Mouse (Mus musculus) heart, postnatal 14 days (tissue): Measurements from ENCODE around the gene Kcnk1. TPM values are rescaled to one million over a fixed set of nuclear protein-coding genes. Genes with fewer than 3 reads are reported as not detected.

Experiments used
- DNase-seq, 2 experiments: peaks; one replicate each; pipeline ENCODE4 v3.0.0; 2021 to 2022
- intact Hi-C: fragments of 180-260 bp; cut with DNase I; formaldehyde crosslinking; loops from one replicate; pipeline ENCODE4 v1.15.1; 2025
- long read RNA-seq, 2 experiments: library from polyadenylated mRNA; stranded (forward); transcript quantifications; one replicate each; pipeline ENCODE4 v2.0.0; 2021
- total RNA-seq, 2 experiments: library from RNA; stranded (reverse); gene quantifications; 2 replicates each; pipeline ENCODE4 v1.2.3; 2021

The Kcnk1 gene
- not detected for total RNA-seq
- long read RNA-seq, experiment 1 = 0 reads
- long read RNA-seq, experiment 2 = 0 reads

DNA sequence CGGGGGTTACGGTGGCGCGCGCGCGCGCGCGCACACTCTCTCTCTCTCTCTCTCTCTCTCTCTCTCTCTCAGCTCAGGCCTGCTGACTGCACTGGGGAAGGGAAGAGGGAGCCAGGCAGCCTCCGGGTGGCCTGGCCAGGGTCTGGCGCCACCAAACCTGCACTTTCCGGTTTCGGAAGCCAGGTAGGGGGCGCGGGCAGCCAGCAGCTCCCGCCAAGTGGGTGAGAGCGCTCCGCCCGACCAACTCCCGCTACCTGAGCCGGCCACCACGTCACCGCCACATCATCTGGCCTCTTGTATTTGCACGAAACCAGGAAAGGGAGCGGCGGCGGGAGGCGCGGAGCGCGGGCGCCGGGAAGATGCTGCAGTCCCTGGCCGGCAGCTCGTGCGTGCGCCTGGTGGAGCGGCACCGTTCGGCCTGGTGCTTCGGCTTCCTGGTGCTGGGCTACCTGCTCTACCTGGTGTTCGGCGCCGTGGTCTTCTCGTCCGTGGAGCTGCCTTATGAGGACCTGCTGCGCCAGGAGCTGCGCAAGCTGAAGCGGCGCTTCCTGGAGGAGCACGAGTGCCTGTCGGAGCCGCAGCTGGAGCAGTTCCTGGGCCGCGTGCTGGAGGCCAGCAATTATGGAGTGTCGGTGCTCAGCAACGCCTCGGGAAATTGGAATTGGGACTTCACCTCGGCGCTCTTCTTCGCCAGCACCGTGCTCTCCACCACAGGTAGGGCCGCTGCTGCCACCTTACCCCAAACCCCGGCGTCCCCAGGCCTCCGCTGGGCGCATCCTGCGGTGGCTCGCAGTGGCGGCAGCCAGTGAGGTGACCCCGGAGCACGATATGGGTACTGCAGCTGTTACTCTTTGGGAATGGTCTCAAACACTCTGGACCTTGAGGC, at the start of gene Kcnk1:
TSS of gene Kcnk1 (plus strand) at position 70 of the 886 bp plus-strand sequence.
- intact Hi-C loops = no loop called here

DNA sequence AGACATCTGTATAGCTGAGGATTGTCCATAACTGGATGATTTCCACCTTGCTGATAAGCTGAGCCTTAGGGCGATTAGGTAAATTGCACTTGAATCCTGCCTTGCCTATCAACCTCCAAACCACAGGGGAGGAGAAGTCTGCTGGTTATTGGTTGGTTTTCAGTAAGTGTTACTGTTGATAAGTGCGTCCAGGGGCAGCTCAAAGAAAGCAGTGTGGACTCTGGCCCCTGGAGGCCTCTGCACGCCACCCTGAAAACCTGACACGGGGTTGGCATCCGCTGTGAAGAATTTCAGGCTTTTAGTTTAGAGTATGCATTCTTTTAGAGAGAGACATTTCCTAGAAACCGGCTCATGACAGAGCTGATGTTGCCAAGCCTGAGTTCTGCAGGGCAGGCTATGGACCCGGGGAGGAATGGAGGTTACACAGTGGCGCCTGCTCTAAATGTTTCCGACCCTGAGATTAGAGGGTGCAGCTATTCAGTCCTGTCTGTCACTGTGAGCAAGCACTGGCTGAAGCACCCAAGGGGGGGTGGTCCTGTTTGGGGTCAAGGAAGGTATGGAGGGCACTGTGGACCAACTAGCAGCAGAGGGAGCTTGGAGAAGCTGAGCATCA, 46.2 kb upstream of the Kcnk1 start:
- DNase-seq = no peak
- intact Hi-C loops = no loop called here

More for the DNA sequence above, at the start of gene Kcnk1:
- DNase-seq = peak; percentile 5 to 21

- intact Hi-C loops = loop anchor here (2.0 kb wide), 1 partner anchor 131 kb away; no protein-coding TSS in a partner anchor
- DNase-seq = peak; percentile 75 to 86
Observed at GRCm38 (mm10) chr8:125950007-125950940, 44.7 kb upstream of the Kcnk1 start.

- intact Hi-C loops = no loop called here
- DNase-seq = peak; percentile 20 to 35
Observed at GRCm38 (mm10) chr8:125955671-125956070, 39.3 kb upstream of the Kcnk1 start.

DNA sequence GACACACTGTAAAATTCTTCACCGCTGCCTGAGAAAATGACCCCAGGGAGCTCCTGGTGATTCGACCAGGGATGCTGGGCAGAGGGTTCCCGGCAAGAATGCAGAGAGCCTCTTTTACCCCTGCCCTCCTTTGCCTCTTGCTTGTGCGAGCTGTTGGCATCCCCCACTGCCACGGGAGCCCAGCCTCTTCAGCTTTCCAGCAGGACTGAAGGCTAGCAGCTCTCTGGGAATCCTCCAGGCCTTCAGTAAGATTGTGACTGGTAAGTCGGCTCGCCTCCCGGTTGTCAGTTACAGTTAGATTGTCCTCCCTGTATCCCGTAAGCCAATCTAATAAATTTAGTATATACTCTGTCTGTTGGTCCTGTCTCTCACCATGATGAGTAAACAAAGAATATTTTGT, 38.2 kb upstream of the Kcnk1 start:
- intact Hi-C loops = no loop called here
- no peak for DNase-seq

DNA sequence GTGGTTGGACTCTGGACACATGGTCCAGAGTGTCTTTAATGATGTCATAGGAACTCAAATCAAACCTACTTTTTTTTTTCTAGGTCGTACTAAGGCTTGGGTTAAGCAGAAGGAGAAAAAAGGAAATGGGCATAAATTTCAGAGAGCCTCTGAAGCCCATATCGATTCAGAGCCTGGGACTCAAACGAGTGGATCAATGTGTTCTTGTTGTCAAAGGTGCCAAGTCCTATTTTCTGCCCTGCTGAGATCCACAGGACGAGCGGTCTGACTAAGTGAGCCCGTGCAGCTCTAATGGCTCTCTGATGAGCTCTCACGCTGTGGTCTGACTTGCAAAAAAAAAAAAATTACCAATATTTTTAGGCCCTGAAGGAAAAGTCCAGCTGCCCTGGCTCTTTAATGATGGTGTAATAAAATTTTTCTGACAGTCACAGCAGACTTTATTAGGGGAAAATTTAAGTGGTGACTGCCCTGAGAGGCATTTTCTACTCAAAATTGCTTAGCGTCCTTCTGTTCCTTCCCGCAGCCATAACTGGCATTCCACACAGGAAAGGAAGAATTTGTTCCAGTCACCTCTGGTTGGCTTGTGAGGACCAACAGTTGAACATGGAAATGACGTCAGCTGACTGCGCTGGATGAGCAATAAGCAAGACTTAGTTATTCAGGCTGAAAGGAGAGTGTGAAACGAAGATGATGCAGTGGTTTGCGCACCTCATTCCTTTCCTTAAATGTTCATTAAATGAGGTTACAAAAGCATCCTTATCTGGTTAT, 37.6 kb upstream of the Kcnk1 start:
- no peak for DNase-seq
- intact Hi-C loops = no loop called here

- intact Hi-C loops = no loop called here
- no peak for DNase-seq
Observed at GRCm38 (mm10) chr8:125957994-125958368, 37.0 kb upstream of the Kcnk1 start.

DNA sequence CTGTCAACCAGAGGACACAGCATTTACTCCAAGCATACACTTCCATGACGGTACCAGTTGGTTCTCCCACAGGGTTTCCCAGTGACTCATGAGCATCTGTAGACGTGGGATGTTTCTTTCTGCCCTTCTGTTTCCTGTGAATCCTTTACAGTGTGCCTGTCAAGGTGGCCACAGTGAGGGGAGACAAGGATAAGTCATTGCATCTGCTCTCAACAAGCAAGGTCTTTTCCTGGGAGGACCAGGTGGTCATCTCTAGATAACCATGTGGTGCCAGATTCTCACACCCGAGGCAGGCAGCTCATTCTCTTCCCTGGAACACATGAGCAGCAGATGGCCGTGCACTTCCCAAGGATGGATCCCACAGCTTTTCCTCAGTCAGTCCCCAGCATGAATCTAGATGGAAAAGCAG, 35.6 kb upstream of the Kcnk1 start:
- intact Hi-C loops = no loop called here
- DNase-seq = no peak

DNA sequence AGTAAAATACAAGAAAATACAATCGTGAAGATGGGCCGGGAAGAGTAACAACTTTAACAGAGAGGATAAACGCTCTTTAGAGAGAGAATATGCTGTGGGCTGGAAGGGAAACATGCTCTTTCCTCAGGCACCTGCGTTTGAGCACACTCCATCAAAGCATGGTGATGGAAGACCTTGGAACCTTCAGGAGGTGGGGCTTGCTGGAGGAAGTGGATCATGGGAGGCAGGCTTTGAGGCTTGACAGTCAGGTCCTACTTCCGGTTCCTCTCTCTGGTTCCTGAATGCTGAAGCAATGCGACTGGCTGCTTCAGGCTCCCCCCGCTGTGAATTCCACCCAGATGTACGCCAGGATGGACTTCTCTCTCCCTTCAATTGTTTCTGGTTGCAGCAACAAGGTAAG, 34.9 kb upstream of the Kcnk1 start:
- no peak for DNase-seq
- intact Hi-C loops = no loop called here

DNA sequence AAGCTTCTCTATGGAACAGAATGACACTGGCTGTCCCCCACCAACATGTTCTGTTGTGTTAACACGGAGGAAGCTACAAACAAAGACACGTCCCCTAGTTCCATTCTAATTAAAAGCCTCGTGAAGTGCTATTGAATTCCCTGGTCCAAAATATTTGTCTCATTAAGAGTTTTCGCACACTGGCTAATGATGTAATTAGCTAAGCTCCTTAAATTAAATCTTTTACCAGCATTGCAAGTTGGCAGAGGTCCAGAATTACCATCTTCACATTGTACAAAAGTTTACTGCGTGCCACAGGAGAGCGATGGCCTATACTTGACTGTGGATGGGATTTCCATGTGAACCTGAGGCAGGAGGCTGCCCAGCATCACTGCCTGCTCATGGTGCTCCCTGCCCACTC, 33.2 kb upstream of the Kcnk1 start:
- intact Hi-C loops = no loop called here
- DNase-seq = no peak

DNA sequence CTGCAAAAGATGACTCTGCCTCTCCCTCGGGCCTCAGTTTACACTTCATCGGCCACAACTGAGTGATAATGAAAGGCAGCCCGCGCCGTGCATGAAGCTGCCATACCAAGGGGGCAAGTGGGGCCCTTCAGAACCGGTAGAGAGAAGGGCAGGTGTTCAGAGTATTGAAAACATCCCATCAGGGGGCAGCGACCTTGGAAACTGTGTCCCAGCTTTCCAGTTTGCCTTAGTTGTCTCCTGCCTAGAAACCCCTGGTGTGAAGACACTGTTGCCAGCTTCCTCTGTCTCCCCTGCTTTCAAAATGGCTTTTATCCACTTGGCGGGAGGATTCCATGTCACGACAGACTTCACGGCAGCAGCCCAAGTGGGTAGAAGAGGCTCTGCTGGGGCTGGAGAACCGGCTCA, 31.2 kb upstream of the Kcnk1 start:
- no peak for DNase-seq
- intact Hi-C loops = no loop called here

GRCm38 (mm10) chr8:125971336-125971735, 23.6 kb upstream of the Kcnk1 start:
- intact Hi-C loops = no loop called here
- no peak for DNase-seq

- no peak for DNase-seq
- intact Hi-C loops = no loop called here
Observed at GRCm38 (mm10) chr8:125975981-125976380, 19.0 kb upstream of the Kcnk1 start.

- DNase-seq = no peak
- intact Hi-C loops = no loop called here
Observed at GRCm38 (mm10) chr8:125980826-125981225, 14.1 kb upstream of the Kcnk1 start.

GRCm38 (mm10) chr8:125983515-125983914, 11.5 kb upstream of the Kcnk1 start:
- intact Hi-C loops = no loop called here
- DNase-seq = no peak

- intact Hi-C loops = no loop called here
- DNase-seq = no peak
Observed at GRCm38 (mm10) chr8:125984140-125984539, 10.8 kb upstream of the Kcnk1 start.

DNA sequence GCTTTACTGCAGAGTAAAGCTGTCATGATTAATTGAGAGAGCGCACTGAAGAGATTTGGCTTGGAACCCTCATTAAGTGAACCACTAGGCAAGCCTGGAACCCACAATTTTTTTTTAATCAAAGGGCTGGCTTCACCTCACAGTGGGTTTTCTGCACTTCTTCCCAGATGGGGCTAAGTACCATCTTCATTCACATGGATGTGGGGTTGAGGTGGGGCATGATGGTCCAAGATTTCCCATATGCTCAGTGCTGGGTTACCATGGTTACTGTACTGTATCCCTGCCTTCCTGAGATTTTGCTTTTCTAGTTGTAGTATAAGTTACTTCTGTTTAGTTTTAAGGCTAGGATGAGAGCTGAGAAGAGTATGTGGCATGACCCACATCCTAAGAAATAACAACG, 9.6 kb upstream of the Kcnk1 start:
- intact Hi-C loops = no loop called here
- DNase-seq = no peak

- DNase-seq = no peak
- intact Hi-C loops = no loop called here
Observed at GRCm38 (mm10) chr8:125986999-125987589, 7.9 kb upstream of the Kcnk1 start.

- DNase-seq = no peak
- intact Hi-C loops = no loop called here
Observed at GRCm38 (mm10) chr8:125987996-125988395, 7.0 kb upstream of the Kcnk1 start.

- no peak for DNase-seq
- intact Hi-C loops = no loop called here
Observed at GRCm38 (mm10) chr8:125993636-125994035, 1.3 kb upstream of the Kcnk1 start.
